In the genomic region with DNA sequence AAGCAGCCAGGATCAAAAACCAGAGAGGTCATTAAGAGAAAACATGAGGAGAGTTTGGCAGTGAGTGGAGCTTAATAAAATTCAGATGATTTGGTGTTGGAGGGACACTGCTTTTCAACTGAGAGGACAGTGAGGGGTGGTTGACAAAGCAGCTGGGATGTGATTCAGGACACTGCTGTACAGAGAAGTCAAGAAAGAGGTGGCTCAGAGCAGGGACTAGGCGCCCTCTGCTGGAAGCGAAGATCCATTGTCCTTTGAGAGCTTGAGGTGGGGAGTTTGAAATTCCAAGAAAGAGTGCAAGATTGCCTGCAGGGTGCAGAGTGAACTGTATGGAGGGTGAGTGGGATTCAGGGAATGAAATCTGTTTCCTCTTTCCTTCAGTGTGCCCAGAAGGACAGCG, we compare ENCODE assay signal across 9 mouse cellular contexts. TPM values are rescaled to one million over a fixed set of nuclear protein-coding genes. Genes with fewer than 3 reads are reported as not detected.
DNase-seq lines count a peak whose midpoint lies in the region; ATAC-seq and TF ChIP-seq lines count a peak whose summit lies in the region.
"Had no signal": no experiment of that assay in that cellular context is flagged by ENCODE, and none has a peak within 500 bp of the region (broad histone marks: within the 10 kb centered on the region; RNA-seq: fewer than 3 reads in every experiment).

No protein-coding gene starts in this region.

- H3K9me3 ChIP-seq in limb, embryonic 12.5 days = no peaks in the 10 kb centered on the region
- no peaks in the 10 kb centered on the region for H3K9me3 ChIP-seq in neural tube, embryonic 15.5 days (replicated peaks)

- H3K9ac ChIP-seq in limb, embryonic 12.5 days (replicated peaks) = no peak overlapping the region
- H3K9ac ChIP-seq in neural tube, embryonic 15.5 days (replicated peaks) = no peak overlapping the region

- ATAC-seq in limb, embryonic 12.5 days (ENCODE audit: insufficient number of reproducible peaks, insufficient read depth, low FRiP score, low TSS enrichment, low read depth) = peak; percentile 68
- ATAC-seq in neural tube, embryonic 15.5 days (ENCODE audit: low FRiP score) = peak; percentile 55; the same call in 1 of the 2 replicates

- no peaks in the 10 kb centered on the region for H3K4me1 ChIP-seq in embryonic fibroblast, embryonic 13.5 days (ENCODE audit: control insufficient read depth, insufficient read depth, low read length)
- H3K4me1 ChIP-seq in kidney, adult 2 months (ENCODE audit: control insufficient read depth, insufficient read depth, low read length) = no peaks in the 10 kb centered on the region
- H3K4me1 ChIP-seq in limb, embryonic 12.5 days (replicated peaks) = no peaks in the 10 kb centered on the region
- no peaks in the 10 kb centered on the region for H3K4me1 ChIP-seq in neural tube, embryonic 15.5 days

- DNase-seq in gastrocnemius, postnatal 14 days = peak; percentile 6
- DNase-seq in gastrocnemius, postnatal 25 days = no peak
- peak; percentile 34 for DNase-seq in adrenal gland, adult 2 months
- DNase-seq in kidney, adult 2 months = peak; percentile 29
- no peak for DNase-seq in thymus, postnatal 14 days

- WGBS in kidney, adult 2 months = 3% methylated on average over 3 of the region's 3 CpGs
- WGBS in limb, embryonic 12.5 days = 2% methylated on average over 3 of the region's 3 CpGs
- 4% methylated on average over 3 of the region's 3 CpGs for WGBS in neural tube, embryonic 15.5 days

- TF ChIP-seq POLR2A in embryonic fibroblast, embryonic 13.5 days (IDR thresholded peaks at IDR 0.05; ENCODE audit: low read depth, low read length) = no peak
- no peak for TF ChIP-seq POLR2A in kidney, adult 2 months (IDR thresholded peaks at IDR 0.05; ENCODE audit: low read depth, low read length)

- no peak overlapping the region for H3K4me3 ChIP-seq in embryonic fibroblast, embryonic 13.5 days (ENCODE audit: insufficient read depth, low read length)
- no peak overlapping the region for H3K4me3 ChIP-seq in kidney, adult 2 months (ENCODE audit: insufficient read depth, low read depth, low read length)
- no peak overlapping the region for H3K4me3 ChIP-seq in limb, embryonic 12.5 days (replicated peaks)
- no peak overlapping the region for H3K4me3 ChIP-seq in neural tube, embryonic 15.5 days (replicated peaks)

- H3K27ac ChIP-seq in embryonic fibroblast, embryonic 13.5 days (ENCODE audit: insufficient read depth, low read length) = no peak overlapping the region
- H3K27ac ChIP-seq in kidney, adult 2 months (ENCODE audit: insufficient read depth, low read depth, low read length) = no peak overlapping the region
- H3K27ac ChIP-seq in limb, embryonic 12.5 days = no peak overlapping the region
- no peak overlapping the region for H3K27ac ChIP-seq in neural tube, embryonic 15.5 days (replicated peaks)

- H3K27me3 ChIP-seq in kidney, adult 2 months (replicated peaks; ENCODE audit: control insufficient read depth, insufficient read depth, low read length) = no peaks in the 10 kb centered on the region
- H3K27me3 ChIP-seq in limb, embryonic 12.5 days = no peaks in the 10 kb centered on the region; the same call in 1 of the 2 replicates
- no peaks in the 10 kb centered on the region for H3K27me3 ChIP-seq in neural tube, embryonic 15.5 days (replicated peaks)

- H3K36me3 ChIP-seq in kidney, adult 2 months (ENCODE audit: control insufficient read depth, insufficient read depth, low read length) = no peaks in the 10 kb centered on the region
- no peaks in the 10 kb centered on the region for H3K36me3 ChIP-seq in limb, embryonic 12.5 days
- no peaks in the 10 kb centered on the region for H3K36me3 ChIP-seq in neural tube, embryonic 15.5 days

- intact Hi-C loops in gastrocnemius, postnatal 14 days (cut with DNase I; ENCODE audit: low total_unique reads) = no loop called here

- H3K4me2 ChIP-seq in limb, embryonic 12.5 days = no peak overlapping the region
- H3K4me2 ChIP-seq in neural tube, embryonic 15.5 days = no peak overlapping the region

- peak; percentile 75; the same call in 1 of the 2 replicates for TF ChIP-seq CTCF in embryonic fibroblast, embryonic 13.5 days (IDR thresholded peaks at IDR 0.05; ENCODE audit: borderline replicate concordance, insufficient read depth, low read length)
- TF ChIP-seq CTCF in kidney, adult 2 months (conservative IDR thresholded peaks at IDR 0.05; ENCODE audit: insufficient read depth, insufficient read length, low read depth, low read length) = peak; percentile 65

RNA-seq across cellular contexts. Expression of a gene that starts 44.2 kb away (rescaled TPM):
- not detected for total RNA-seq in gastrocnemius, postnatal 14 days (2021)
- not detected for total RNA-seq in gastrocnemius, postnatal 25 days (2021)
- total RNA-seq in adrenal gland, adult 2 months (2021) = not detected
- polyA plus RNA-seq in adrenal gland, adult 2 months (2012; rRNA removed) = not detected in 2 replicates
- polyA plus RNA-seq in embryonic fibroblast, embryonic 13.5 days (2011; ENCODE audit: insufficient read length, low read depth, missing spikeins) = 2.3 TPM in 1 of 2 replicates, not detected in the other
- polyA plus RNA-seq in kidney, adult 2 months (2012; rRNA removed) = 0.12 TPM in 1 of 2 replicates, not detected in the other
- not detected in 2 replicates for polyA plus RNA-seq in limb, embryonic 12.5 days (2016; fragmentation: Nextera tagmentation; extraction: Ambion mirVana)
- 0.74 TPM in 1 of 2 replicates, not detected in the other for polyA plus RNA-seq in neural tube, embryonic 15.5 days (2015; fragmentation: Nextera tagmentation; extraction: Ambion mirVana)
- polyA plus RNA-seq: gonadal fat pad, adult 2 months had no signal

Comparison
In these comparisons a context has a peak if more than half of its experiments do, and no peak if none do; other contexts are left out.
1. DNase-seq: peak in gastrocnemius, postnatal 14 days (single experiment), adrenal gland, adult 2 months (single experiment) and kidney, adult 2 months (single experiment); none in gastrocnemius, postnatal 25 days (single experiment) and thymus, postnatal 14 days (single experiment).